Mouse (Mus musculus): Measurements from ENCODE around the gene Gdnf.

The Gdnf gene

DNA sequence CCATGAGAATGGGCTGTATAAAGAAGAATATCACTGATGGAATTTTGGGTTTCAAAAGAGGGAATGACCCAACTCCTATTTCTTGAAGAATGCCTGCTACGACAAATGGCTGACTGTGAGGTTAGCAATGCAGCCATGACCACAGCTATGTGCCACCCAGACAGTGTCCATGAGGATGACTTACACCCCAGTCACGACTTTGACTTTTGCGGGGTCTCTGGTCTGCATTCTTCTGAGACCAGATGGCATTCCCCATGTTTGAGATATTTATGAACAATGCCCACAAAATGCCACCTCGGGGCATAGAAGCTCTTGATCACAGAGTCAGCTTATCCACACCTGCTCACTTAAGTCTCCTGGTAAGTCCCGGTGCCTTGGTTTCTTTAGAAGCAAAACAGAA lies 52.2 kb downstream of the Gdnf start:
- DNase-seq (ENCODE audit: low read depth): no peak

DNA sequence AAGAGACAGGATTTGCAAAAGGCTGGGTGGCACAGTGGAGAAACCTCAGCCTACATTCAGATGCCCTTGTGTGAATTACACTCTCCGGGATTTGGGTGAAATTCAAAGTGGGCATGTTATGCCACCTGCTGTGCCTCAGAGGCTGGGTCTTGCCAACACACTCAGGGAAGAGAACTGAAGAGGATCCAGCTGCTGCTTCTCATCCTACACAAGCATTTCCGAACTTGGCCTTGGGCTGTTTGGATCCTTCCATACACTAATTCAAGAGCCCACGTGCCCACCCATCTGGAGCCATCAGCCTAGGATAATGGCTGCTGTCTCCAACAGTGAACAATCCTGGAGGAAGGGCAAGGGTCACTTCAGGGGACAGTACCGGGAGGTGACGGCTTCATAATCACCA lies 52.7 kb downstream of the Gdnf start:
- no peak for DNase-seq (ENCODE audit: low read depth)

DNA sequence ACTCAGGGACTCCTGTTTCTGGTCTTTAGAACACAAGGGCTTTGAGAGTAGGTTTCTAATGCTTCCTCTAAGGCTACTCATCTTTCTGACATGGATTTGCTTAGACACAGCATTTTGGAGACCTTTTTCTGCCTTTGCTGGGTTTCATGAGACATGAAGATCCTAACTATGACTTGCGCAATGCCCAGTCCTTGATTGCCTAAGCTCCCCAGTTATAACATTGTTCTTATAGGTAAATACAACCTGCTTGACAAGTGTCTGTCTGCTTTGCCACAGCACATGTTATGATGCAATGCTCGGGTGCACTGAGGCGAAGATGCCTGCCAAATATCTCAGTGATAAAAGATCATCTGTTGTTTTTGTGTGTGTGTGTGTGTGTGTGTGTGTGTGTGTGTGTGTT lies 54.7 kb downstream of the Gdnf start:
- DNase-seq (ENCODE audit: low read depth): no peak

- no peak for DNase-seq (ENCODE audit: low read depth)
These were observed 61.8 kb downstream of the Gdnf start for GRCm38 (mm10) chr15:7872473-7872872.

DNA sequence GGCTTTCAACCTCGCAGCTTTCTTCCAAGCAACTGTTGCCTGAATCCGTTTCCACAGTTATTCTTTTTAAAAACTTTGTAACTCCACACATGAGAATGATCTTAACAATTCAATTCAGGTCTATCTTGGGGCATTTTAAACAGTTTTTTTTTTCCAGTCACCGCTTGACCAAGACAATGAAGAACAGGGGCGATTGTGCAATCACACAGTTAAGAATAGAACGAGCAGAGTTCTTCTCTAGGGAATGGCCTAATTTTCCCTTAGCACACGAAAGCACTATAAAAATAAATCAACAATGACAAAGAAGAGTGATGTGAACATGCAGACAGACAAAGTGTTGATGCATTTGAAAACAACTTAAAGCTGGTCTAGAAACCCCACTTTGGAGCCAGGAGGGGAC lies 65.2 kb downstream of the Gdnf start:
- no peak for DNase-seq (ENCODE audit: low read depth)

DNA sequence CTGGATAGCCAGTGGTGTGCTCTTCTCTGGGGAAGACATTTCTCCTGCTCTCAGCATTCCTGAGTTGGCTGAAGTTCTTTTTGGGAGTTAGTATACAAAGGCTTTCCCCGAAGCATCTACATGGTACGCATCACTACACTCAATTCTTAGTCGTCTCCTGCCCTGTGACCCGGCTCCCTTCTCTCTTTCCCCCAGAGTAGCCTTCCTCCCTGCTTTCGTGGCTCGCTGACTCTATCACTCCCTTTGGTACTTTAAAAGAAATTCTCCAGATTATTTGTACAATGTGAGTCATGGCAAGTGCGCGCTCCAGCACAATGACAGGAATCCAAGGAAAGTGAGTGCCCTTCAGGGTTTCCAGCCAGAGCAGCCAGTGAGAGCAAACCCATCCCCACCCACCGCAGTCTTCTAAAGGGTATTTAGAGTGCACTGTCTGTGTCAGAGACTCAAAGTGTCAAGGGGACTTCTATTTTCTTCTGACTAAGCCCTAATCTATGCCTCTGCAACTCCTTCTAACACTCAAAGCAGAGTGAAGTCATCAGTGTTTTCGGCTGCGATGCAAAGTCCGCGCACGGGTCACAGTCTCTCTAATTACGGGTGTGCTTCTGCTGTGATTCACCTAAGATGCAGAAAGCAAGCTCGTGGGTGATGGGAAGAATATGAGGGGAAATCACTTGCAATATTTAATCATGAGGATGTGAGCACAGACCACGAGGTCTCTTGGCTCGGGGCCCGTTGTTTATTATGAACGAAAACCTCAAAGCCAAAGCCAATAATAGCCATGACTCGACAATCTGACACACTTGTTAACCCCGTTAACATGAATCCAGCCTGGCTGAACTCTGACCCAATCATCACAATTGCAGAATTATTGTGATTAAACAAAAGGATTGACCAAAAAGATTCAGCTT lies 67.2 kb downstream of the Gdnf start:
- no peak for DNase-seq (ENCODE audit: low read depth)

- no peak for DNase-seq (ENCODE audit: low read depth)
These were observed 68.2 kb downstream of the Gdnf start for GRCm38 (mm10) chr15:7878861-7879260.

GRCm38 (mm10) chr15:7879956-7880355 lies 69.3 kb downstream of the Gdnf start:
- DNase-seq (ENCODE audit: low read depth): no peak

DNA sequence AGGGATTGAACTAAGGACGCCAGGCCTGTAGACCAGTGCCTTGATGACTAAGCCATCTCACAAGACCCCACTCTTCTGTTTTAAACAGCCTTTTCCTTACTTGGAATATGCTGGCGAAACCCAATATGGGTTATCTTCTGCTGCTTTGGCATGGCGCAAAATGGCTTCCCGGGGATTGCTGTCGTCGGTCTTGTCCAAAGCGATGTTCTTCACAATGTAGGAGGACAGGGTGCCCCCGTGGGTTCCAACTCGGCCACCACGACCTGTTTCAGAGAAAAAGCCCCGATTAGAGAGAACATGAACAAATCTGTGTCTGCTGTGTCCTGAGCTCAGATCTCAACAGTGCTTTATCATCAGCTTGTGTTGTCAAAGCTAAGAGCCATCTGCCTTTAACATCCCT lies 73.5 kb downstream of the Gdnf start:
- no peak for DNase-seq (ENCODE audit: low read depth)

GRCm38 (mm10) chr15:7885106-7885505 lies 74.5 kb downstream of the Gdnf start:
- no peak for DNase-seq (ENCODE audit: low read depth)

DNA sequence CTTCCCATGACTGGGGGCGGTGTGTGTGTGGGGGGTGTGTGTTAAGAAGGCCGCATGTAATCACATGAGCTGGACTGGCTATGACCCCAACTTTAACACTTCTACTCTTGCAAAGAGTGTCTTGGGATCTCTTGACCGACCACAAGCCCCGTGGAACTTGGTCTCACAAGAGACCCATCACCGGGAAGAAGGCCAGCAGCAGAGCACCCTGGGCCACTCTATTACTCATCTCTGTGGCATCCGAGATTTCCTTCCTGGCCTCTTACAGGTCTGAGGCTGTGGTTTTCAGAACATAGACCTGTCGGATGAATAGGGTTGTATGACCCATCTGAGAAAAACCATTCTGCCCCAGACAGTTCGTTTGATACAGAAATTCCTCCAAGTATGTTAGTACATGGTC lies 75.9 kb downstream of the Gdnf start:
- no peak for DNase-seq (ENCODE audit: low read depth)

Measured in c-Kit-positive CD71-positive TER-119-negative erythroid progenitor cells, embryonic 14.5 days (primary cell).